Comparison of ENCODE assay signal across 8 mouse cellular contexts in the genomic region with DNA sequence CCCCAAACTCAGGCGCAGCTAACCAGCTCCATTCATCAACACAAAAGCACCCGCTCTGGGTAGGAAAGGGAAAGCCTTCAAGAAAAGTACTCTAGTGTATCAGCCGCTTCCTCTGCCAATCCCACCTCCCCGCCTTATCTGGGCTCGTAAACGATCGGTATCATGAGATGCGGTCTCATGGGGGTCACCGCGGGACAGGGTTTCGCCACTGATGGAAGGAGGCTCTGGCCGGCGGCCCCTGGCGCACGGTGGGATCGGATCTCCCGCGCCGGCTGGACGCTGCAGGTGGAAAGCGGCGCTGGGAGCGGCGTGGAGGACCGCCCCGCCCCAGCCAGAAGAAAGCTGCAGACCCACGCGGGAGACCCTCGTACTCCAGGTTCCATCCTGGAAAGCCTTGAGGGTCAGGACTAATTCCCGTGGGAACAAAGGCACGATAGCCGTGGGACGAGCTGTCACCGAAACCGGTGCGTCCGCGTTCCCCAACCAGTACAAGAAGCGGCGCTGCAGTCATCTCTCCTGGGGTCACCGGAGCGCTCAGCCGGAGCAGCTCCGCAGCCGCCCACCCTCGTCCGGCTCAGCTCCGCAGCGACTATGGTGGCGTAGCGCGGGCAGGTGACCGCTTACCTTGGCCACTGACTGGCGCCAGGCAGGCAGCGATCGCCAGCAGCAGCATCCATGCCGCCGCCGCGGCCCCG. TPM values are rescaled to one million over a fixed set of nuclear protein-coding genes. Genes with fewer than 3 reads are reported as not detected.
DNase-seq lines count a peak whose midpoint lies in the region; ATAC-seq and TF ChIP-seq lines count a peak whose summit lies in the region.

No protein-coding gene starts in this region.

- CTCF ChIA-PET in Patski (lab: Charles Lee) = interaction anchor here (0.9 kb wide), 1 partner anchor 9 kb away, joined by 3 read pairs; no protein-coding TSS in a partner anchor

- peaks cover 7% of the 10 kb centered on the region; the same call in 1 of the 2 replicates for H3K4me1 ChIP-seq in kidney, embryonic 14.5 days (ENCODE audit: control insufficient read depth, insufficient read depth, low read length)
- peaks cover 4% of the 10 kb centered on the region; the same call in 1 of the 2 replicates for H3K4me1 ChIP-seq in forebrain, embryonic 11.5 days (replicated peaks; ENCODE audit: control insufficient read depth, insufficient read depth, low read length)
- H3K4me1 ChIP-seq in limb, embryonic 10.5 days = peaks cover 41% of the 10 kb centered on the region
- H3K4me1 ChIP-seq in neural tube, embryonic 11.5 days (ENCODE audit: control insufficient read depth, insufficient read depth, low read length) = peaks cover 21% of the 10 kb centered on the region

- no peak overlapping the region; the same call in 1 of the 2 replicates for H3K27ac ChIP-seq in kidney, embryonic 14.5 days (ENCODE audit: low read depth, low read length)
- H3K27ac ChIP-seq in forebrain, embryonic 11.5 days (ENCODE audit: low read depth, low read length) = no peak overlapping the region
- H3K27ac ChIP-seq in limb, embryonic 10.5 days = no peak overlapping the region
- 0 out of 2 replicates have a peak overlapping the region, but pooled peaks have one; percentile 20 for H3K27ac ChIP-seq in neural tube, embryonic 11.5 days (ENCODE audit: low read depth, low read length)

- H3K27me3 ChIP-seq in kidney, embryonic 14.5 days (ENCODE audit: control insufficient read depth, insufficient read depth, low read length) = peaks cover 46% of the 10 kb centered on the region
- no peaks in the 10 kb centered on the region for H3K27me3 ChIP-seq in Patski
- peaks cover 31% of the 10 kb centered on the region for H3K27me3 ChIP-seq in forebrain, embryonic 11.5 days (ENCODE audit: control insufficient read depth, insufficient read depth, low read length)
- peaks cover 82% of the 10 kb centered on the region for H3K27me3 ChIP-seq in limb, embryonic 10.5 days (ENCODE audit: low read depth, poor library complexity, severe bottlenecking)
- peaks cover 24% of the 10 kb centered on the region for H3K27me3 ChIP-seq in neural tube, embryonic 11.5 days (ENCODE audit: control insufficient read depth, insufficient read depth, low read length)

- peak; percentile 67; the same call in 1 of the 2 replicates for ATAC-seq in kidney, embryonic 14.5 days (ENCODE audit: low FRiP score, low TSS enrichment)
- ATAC-seq in Patski = peak; percentile 28
- ATAC-seq in forebrain, embryonic 11.5 days (replicated peaks; ENCODE audit: low FRiP score) = peak; percentile 38
- peak; percentile 39 for ATAC-seq in neural tube, embryonic 11.5 days (ENCODE audit: insufficient read depth, low FRiP score, low TSS enrichment)
- ATAC-seq in inflammation-experienced regulatory T-cells, adult 6 months = no peak

- POLR2A ChIA-PET in Patski (lab: Charles Lee) = interaction anchor here (1.4 kb wide), 1 partner anchor 14 kb away, joined by 3 read pairs; no protein-coding TSS in a partner anchor

- H3K36me3 ChIP-seq in kidney, embryonic 14.5 days (ENCODE audit: control insufficient read depth, insufficient read depth, low read length) = no peaks in the 10 kb centered on the region
- no peaks in the 10 kb centered on the region for H3K36me3 ChIP-seq in forebrain, embryonic 11.5 days (ENCODE audit: control insufficient read depth, insufficient read depth, low read length)
- no peaks in the 10 kb centered on the region for H3K36me3 ChIP-seq in limb, embryonic 10.5 days
- no peaks in the 10 kb centered on the region for H3K36me3 ChIP-seq in neural tube, embryonic 11.5 days (ENCODE audit: control insufficient read depth, insufficient read depth, low read length)

- no peaks in the 10 kb centered on the region for H3K9me3 ChIP-seq in kidney, embryonic 14.5 days (ENCODE audit: control insufficient read depth, low read length)
- H3K9me3 ChIP-seq in forebrain, embryonic 11.5 days (ENCODE audit: control insufficient read depth, low read length) = no peaks in the 10 kb centered on the region
- H3K9me3 ChIP-seq in limb, embryonic 10.5 days (replicated peaks) = no peaks in the 10 kb centered on the region
- H3K9me3 ChIP-seq in neural tube, embryonic 11.5 days (ENCODE audit: control insufficient read depth, low read length) = no peaks in the 10 kb centered on the region

- H3K4me2 ChIP-seq in kidney, embryonic 14.5 days (replicated peaks; ENCODE audit: low read depth, low read length) = peak overlapping the region; percentile 97
- peak overlapping the region; percentile 95 for H3K4me2 ChIP-seq in forebrain, embryonic 11.5 days (ENCODE audit: low read depth, low read length, severe bottlenecking)
- peak overlapping the region; percentile 98 for H3K4me2 ChIP-seq in neural tube, embryonic 11.5 days (ENCODE audit: low read depth)

- H3K9ac ChIP-seq in kidney, embryonic 14.5 days (ENCODE audit: low read depth, low read length) = peak overlapping the region; percentile 62
- H3K9ac ChIP-seq in forebrain, embryonic 11.5 days (ENCODE audit: low read length) = peak overlapping the region; percentile 52
- peak overlapping the region; percentile 57 for H3K9ac ChIP-seq in neural tube, embryonic 11.5 days (ENCODE audit: low read length)

- in situ Hi-C loops in Patski (cut with MboI; ENCODE audit: low pct_unique_long_range_greater_than_20kb) = no loop called here

- H3K4me3 ChIP-seq in kidney, embryonic 14.5 days (ENCODE audit: low read length) = peak overlapping the region; percentile 71
- peak overlapping the region; percentile 67 for H3K4me3 ChIP-seq in forebrain, embryonic 11.5 days (ENCODE audit: low read depth, low read length)
- peak overlapping the region; percentile 63 for H3K4me3 ChIP-seq in limb, embryonic 10.5 days
- H3K4me3 ChIP-seq in neural tube, embryonic 11.5 days (ENCODE audit: low read depth, low read length) = peak overlapping the region; percentile 69

- no peak for DNase-seq in kidney, adult 9 months
- DNase-seq in Patski (ENCODE audit: low read depth, low spot score) = no peak
- DNase-seq in forebrain, embryonic 11.5 days (ENCODE audit: low spot score) = peak; percentile 76
- DNase-seq in limb, embryonic 10.5 days (ENCODE audit: low spot score) = peak; percentile 69
- DNase-seq in neural tube, embryonic 11.5 days (ENCODE audit: low spot score) = peak; percentile 54
- DNase-seq in spleen, adult 18-20 months = no peak

- WGBS in kidney, embryonic 14.5 days = under 1% methylated on average over 61 of the region's 61 CpGs
- under 1% methylated on average over 61 of the region's 61 CpGs for WGBS in forebrain, embryonic 11.5 days
- WGBS in limb, embryonic 10.5 days = under 1% methylated on average over 61 of the region's 61 CpGs
- whole genome bisulfite sequencing in neural tube, embryonic 11.5 days = under 1% methylated on average over 61 of the region's 61 CpGs

- no peak for TF ChIP-seq CTCF in Patski (IDR thresholded peaks at IDR 0.05)

RNA-seq across cellular contexts. Expression of a gene that starts 0.5 kb away (rescaled TPM):
- polyA plus RNA-seq in kidney, embryonic 14.5 days (2014; fragmentation: Nextera tagmentation; extraction: Ambion mirVana) = 5.6 and 13.8 TPM in 2 replicates
- 39.0 TPM for polyA plus RNA-seq in Patski (2021)
- 3.0 and 3.1 TPM in 2 replicates for polyA plus RNA-seq in forebrain, embryonic 11.5 days (2014; fragmentation: Nextera tagmentation; extraction: Ambion mirVana)
- 0.15 and 0.18 TPM in 2 replicates for polyA plus RNA-seq in limb, embryonic 10.5 days (2016; fragmentation: Nextera tagmentation; extraction: Ambion mirVana)
- 1.5 and 1.6 TPM in 2 replicates for polyA plus RNA-seq in neural tube, embryonic 11.5 days (2014; fragmentation: Nextera tagmentation; extraction: Ambion mirVana)
- polyA plus RNA-seq in inflammation-experienced regulatory T-cells, adult 6 months (2017; shearing (Covaris generic)) = not detected

Comparison
In these comparisons a context has a peak if more than half of its experiments do, and no peak if none do; other contexts are left out.
1. DNase-seq: peak in forebrain, embryonic 11.5 days (single experiment), limb, embryonic 10.5 days (single experiment) and neural tube, embryonic 11.5 days (single experiment); none in kidney, adult 9 months (single experiment), Patski (single experiment) and spleen, adult 18-20 months (0 of 2).
2. Peak in every context shown above with its lines, with median percentiles within 50 percentile points of each other: H3K4me2 ChIP-seq, H3K4me3 ChIP-seq and H3K9ac ChIP-seq.